Mouse (Mus musculus) neural tube, embryonic 15.5 days (tissue): ENCODE measurements around the gene Nop10. TPM values are rescaled to one million over a fixed set of nuclear protein-coding genes. Genes with fewer than 3 reads are reported as not detected.
A peak's percentile ranks its signal among the peaks of the same experiment; 100 is the strongest.

Source experiments
- ATAC-seq: fragments of 200-750 bp; cut with Nextera tagmentation; 2 replicates; pipeline ENCODE4 v1.8.0; 2017; ENCODE audit warnings: mild to moderate bottlenecking, moderate TSS enrichment, moderate library complexity; ENCODE audit not compliant: low FRiP score
- H3K27ac ChIP-seq: fragments of 300-500 bp; sonication (generic); replicated peaks from 2 replicates; pipeline ENCODE4 v1.5.1; 2015; ENCODE audit warnings: mild to moderate bottlenecking, inconsistent platforms
- H3K27me3 ChIP-seq: fragments of 300-500 bp; sonication (generic); replicated peaks from 2 replicates; pipeline ENCODE4 v1.6.1; 2015; ENCODE audit warnings: inconsistent platforms
- H3K36me3 ChIP-seq: fragments of 300-500 bp; sonication (generic); 2 replicates; pipeline ENCODE4 v1.6.1; 2015; ENCODE audit warnings: inconsistent platforms
- H3K4me1 ChIP-seq: fragments of 300-500 bp; sonication (generic); 2 replicates; pipeline ENCODE4 v1.6.1; 2015; ENCODE audit warnings: inconsistent platforms
- H3K4me2 ChIP-seq: fragments of 300-500 bp; sonication (generic); 2 replicates; pipeline ENCODE4 v1.6.1; 2015; ENCODE audit warnings: inconsistent platforms, mild to moderate bottlenecking, moderate library complexity
- H3K4me3 ChIP-seq: fragments of 300-500 bp; sonication (generic); replicated peaks from 2 replicates; pipeline ENCODE4 v1.5.1; 2015; ENCODE audit warnings: mild to moderate bottlenecking, inconsistent platforms
- H3K9ac ChIP-seq: fragments of 300-500 bp; sonication (generic); replicated peaks from 2 replicates; pipeline ENCODE4 v1.6.1; 2015; ENCODE audit warnings: mild to moderate bottlenecking, inconsistent platforms
- H3K9me3 ChIP-seq: fragments of 300-500 bp; sonication (generic); replicated peaks from 2 replicates; pipeline ENCODE4 v1.6.1; 2016; ENCODE audit warnings: inconsistent platforms
- WGBS: fragments of 180-500 bp; shearing (Covaris S2); methylation state at CpG from one replicate; pipeline ENCODE4 v1.1.7; 2015; ENCODE audit warnings: mixed read lengths; 5-methylcytosine and 5-hydroxymethylcytosine counted together
- polyA plus RNA-seq: library from polyadenylated mRNA; unstranded; fragments of >200 nt; fragmentation: Nextera tagmentation; extraction: Ambion mirVana; gene quantifications from 2 replicates; pipeline ENCODE4 v1.2.1, GENCODE M21; 2015

Gene Nop10
- polyA plus RNA-seq, 1 experiment from 2014 or later, result 216 TPM

DNA sequence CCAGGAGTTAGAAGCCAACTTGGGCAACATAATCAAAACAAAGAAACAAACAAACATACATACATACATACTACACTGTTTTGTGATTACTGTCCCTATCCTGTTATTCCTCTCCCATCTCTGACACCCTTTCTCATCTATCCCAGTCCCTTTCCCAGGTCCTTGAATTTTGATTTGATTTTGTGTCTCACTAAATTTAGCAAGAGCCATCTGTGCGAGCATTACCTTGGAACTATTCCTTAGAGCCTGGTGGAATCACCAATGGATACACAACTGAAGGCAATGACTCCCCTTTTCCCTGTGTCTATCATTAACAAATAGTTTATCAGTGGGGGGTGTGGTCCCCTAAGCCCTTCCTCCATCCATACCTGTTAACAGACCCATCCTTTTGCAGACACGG, 31.1 kb downstream of the Nop10 start:
- no peak for ATAC-seq
- 97% methylated on average over 2 of the region's 2 CpGs for WGBS
- H3K4me1 ChIP-seq, result no peaks in the 10 kb centered on the region

DNA sequence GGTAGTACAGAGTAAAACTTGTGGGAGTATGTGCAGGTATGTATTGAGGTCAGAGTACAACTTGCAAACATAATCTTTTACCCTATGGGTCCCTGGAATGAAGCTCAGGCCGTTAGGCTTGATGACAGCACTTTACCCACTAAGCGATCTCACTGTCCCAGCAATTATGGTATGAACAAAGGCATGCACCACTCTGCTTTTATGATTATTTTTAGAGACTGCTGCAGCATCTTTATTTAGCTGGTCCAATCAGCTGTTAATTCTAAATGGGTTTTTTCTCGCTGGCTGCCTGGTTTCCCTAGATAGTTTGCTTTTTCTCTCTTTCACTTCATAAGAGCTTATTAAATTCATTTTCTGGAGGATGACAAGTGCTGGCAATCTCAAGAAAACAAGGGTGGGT, 34.5 kb downstream of the Nop10 start:
- no peak overlapping the region for H3K27ac ChIP-seq
- no peak overlapping the region for H3K4me3 ChIP-seq
- H3K9me3 ChIP-seq, result no peaks in the 10 kb centered on the region
- no peak overlapping the region for H3K9ac ChIP-seq
- H3K27me3 ChIP-seq, result no peaks in the 10 kb centered on the region
- H3K4me2 ChIP-seq, result no peak overlapping the region
- WGBS, result 63% methylated on average over 3 of the region's 3 CpGs
- no peaks in the 10 kb centered on the region for H3K4me1 ChIP-seq
- 0 out of 2 replicates have a peak, but pooled peaks have one; percentile 38 for ATAC-seq
- no peaks in the 10 kb centered on the region for H3K36me3 ChIP-seq

More for the DNA sequence above, 31.1 kb downstream of the Nop10 start:
- H3K27ac ChIP-seq, result no peak overlapping the region
- H3K27me3 ChIP-seq, result no peaks in the 10 kb centered on the region
- no peak overlapping the region for H3K9ac ChIP-seq
- no peak overlapping the region for H3K4me3 ChIP-seq
- no peaks in the 10 kb centered on the region for H3K36me3 ChIP-seq
- H3K4me2 ChIP-seq, result no peak overlapping the region
- H3K9me3 ChIP-seq, result no peaks in the 10 kb centered on the region

DNA sequence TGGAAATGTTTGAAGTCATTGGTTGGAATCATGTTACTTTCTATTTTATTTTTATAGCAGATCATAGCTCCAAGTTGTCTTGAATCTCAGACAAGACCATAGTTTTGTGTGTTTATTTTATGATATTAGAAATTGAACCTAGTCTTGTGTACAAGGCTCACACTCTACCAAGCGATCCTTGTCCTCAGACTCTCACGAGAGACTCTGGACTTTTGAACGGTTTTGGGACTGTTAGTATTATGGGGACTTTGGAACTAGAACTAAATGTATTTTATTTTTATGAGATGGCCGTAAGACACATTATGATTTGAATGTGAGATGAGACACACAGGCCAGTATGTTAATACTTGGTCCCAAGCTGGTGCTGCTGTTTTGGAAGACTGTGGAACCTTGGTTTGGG, 36.5 kb downstream of the Nop10 start:
- no peaks in the 10 kb centered on the region for H3K4me1 ChIP-seq
- H3K36me3 ChIP-seq, result no peaks in the 10 kb centered on the region

DNA sequence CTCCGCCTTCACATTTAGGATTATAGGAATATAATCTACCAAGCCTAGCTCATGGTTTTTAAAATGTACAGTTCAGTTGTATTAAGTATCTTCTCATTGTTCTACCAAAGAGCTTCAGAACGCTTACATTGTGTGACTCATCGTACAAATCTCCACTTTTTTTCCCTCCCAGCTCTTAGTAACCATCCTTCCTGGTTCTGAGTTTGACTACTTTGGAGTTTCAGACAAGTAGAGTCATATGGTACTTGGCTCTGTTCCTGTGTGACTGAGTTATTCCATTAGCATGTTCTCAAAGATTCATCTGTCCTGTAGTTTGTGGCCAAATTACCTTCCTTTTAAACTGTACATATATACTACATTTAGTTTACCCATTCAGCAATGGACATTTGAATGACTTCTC, 46.9 kb downstream of the Nop10 start:
- Histone ChIP-seq H3K9me3 (no peaks in the 10 kb centered on the region), H3K36me3 (no peaks in the 10 kb centered on the region), H3K27ac (no peak overlapping the region), H3K9ac (no peak overlapping the region), H3K4me3 (no peak overlapping the region), H3K4me2 (no peak overlapping the region), H3K27me3 (no peaks in the 10 kb centered on the region), H3K4me1 (no peaks in the 10 kb centered on the region)
- 94% methylated on average over 3 of the region's 3 CpGs for WGBS
- no peak for ATAC-seq

More for the DNA sequence above, 36.5 kb downstream of the Nop10 start:
- H3K27ac ChIP-seq, result no peak overlapping the region
- 93% methylated on average over 4 of the region's 4 CpGs for WGBS
- no peak overlapping the region for H3K4me2 ChIP-seq
- no peaks in the 10 kb centered on the region for H3K9me3 ChIP-seq
- H3K9ac ChIP-seq, result no peak overlapping the region
- H3K27me3 ChIP-seq, result no peaks in the 10 kb centered on the region
- no peak for ATAC-seq
- no peak overlapping the region for H3K4me3 ChIP-seq

DNA sequence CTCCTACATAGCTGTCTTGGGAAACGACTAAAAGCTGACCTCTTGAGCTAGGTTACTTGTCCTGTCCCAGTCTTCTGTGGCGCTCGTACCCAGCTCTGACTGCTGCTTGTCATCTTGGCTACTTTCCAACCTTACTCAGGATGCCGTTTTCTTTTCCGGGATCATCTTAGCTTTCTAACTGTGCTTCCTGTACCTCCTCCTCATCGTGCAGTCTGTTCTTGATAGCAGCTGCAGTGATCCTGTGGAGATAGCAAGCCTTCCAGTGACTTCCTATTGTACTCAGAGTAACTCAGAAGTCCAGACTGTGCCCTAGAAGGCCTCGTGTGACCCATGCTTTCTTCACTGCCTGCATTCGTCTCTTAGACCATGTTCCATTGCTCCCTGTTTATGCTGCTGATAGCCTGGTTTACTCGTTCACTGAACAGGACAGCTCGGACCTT, 47.5 kb downstream of the Nop10 start:
- Histone ChIP-seq H3K4me2 (no peak overlapping the region), H3K36me3 (no peaks in the 10 kb centered on the region), H3K4me3 (no peak overlapping the region), H3K4me1 (no peaks in the 10 kb centered on the region), H3K9me3 (no peaks in the 10 kb centered on the region), H3K9ac (no peak overlapping the region), H3K27me3 (no peaks in the 10 kb centered on the region), H3K27ac (no peak overlapping the region)
- ATAC-seq, result no peak
- WGBS, result 76% methylated on average over 10 of the region's 10 CpGs

Other genes starting within 250 kb of the Nop10 start
- not detected in 2 replicates for gene Olfr1310, start 249.2 kb upstream of the Nop10 start, polyA plus RNA-seq
- not detected in 2 replicates for gene Olfr1311, start 237.5 kb upstream of the Nop10 start, polyA plus RNA-seq
- gene Olfr1312, start 211.7 kb upstream of the Nop10 start, polyA plus RNA-seq, result not detected in 2 replicates
- gene Olfr1313, start 184.1 kb upstream of the Nop10 start, polyA plus RNA-seq, result not detected in 2 replicates
- not detected in 2 replicates for gene Olfr1314, start 165.1 kb upstream of the Nop10 start, polyA plus RNA-seq
- not detected in 2 replicates for gene Olfr1315-ps1, start 146.5 kb upstream of the Nop10 start, polyA plus RNA-seq
- not detected in 2 replicates for gene Olfr1316, start 126.9 kb upstream of the Nop10 start, polyA plus RNA-seq
- not detected in 2 replicates for gene Olfr1317, start 121.6 kb upstream of the Nop10 start, polyA plus RNA-seq
- gene Olfr1318, start 107.7 kb upstream of the Nop10 start, polyA plus RNA-seq, result not detected in 2 replicates
- gene Lpcat4, start 22.5 kb upstream of the Nop10 start, polyA plus RNA-seq, result 26.7 and 27.8 TPM in 2 replicates
- gene Nutm1, start 2.6 kb upstream of the Nop10 start, polyA plus RNA-seq, result not detected in 2 replicates
- gene Slc12a6, start 3.9 kb downstream of the Nop10 start, polyA plus RNA-seq, result 15.1 and 15.2 TPM in 2 replicates
- not detected in 2 replicates for gene Gm21985, start 4.4 kb downstream of the Nop10 start, polyA plus RNA-seq
- gene Emc4, start 106.1 kb downstream of the Nop10 start, polyA plus RNA-seq, result 206 and 239 TPM in 2 replicates
- 29.8 and 32.2 TPM in 2 replicates for gene Katnbl1, start 117.3 kb downstream of the Nop10 start, polyA plus RNA-seq
- 24.5 and 24.6 TPM in 2 replicates for gene Emc7, start 193.1 kb downstream of the Nop10 start, polyA plus RNA-seq
- 0.90 and 1.2 TPM in 2 replicates for gene Chrm5, start 218.8 kb downstream of the Nop10 start, polyA plus RNA-seq
- 4.1 and 4.2 TPM in 2 replicates for gene Aven, start 231.0 kb downstream of the Nop10 start, polyA plus RNA-seq